Mouse (Mus musculus) neural tube, embryonic 15.5 days (tissue): Measurements from ENCODE around the gene Slc16a13. TPM values are rescaled to one million over a fixed set of nuclear protein-coding genes. Genes with fewer than 3 reads are reported as not detected.

Source experiments
- microRNA counts: library from miRNA; unstranded; fragments of <30 nt; microRNA quantifications from one replicate; lab custom pipeline; 2016
- microRNA-seq: library from miRNA; unstranded; fragments of <30 nt; microRNA quantifications from one replicate; pipeline ENCODE4, GENCODE M21; 2017
- polyA plus RNA-seq: library from polyadenylated mRNA; unstranded; fragments of >200 nt; fragmentation: Nextera tagmentation; extraction: Ambion mirVana; gene quantifications from 2 replicates; pipeline ENCODE4 v1.2.1, GENCODE M21; 2015

Slc16a13 gene
- polyA plus RNA-seq, 1 experiment from 2014 or later, result 12.4 TPM

MicroRNA genes within 50 kb of the gene (microRNA counts, 519-probe panel; counts per million panel counts)
- 529 counts per million, percentile 1 among the panel's probes with 10 or more counts for microRNA mmu-miR-195 (lab: Ali Mortazavi, UCI)
- 1,748 counts per million, percentile 29 among the panel's probes with 10 or more counts for microRNA mmu-miR-497 (lab: Ali Mortazavi, UCI)

Small RNA genes within 50 kb of the gene (microRNA-seq; reads per million reads assigned to microRNA genes)
- gene Mir195a (209 reads per million, percentile 63 among the genes with 10 or more reads in this experiment), gene Mir497 (not detected), gene Mir497b (not detected)

Other genes starting within 250 kb of the Slc16a13 start
- 23.6 and 27.2 TPM in 2 replicates for gene Ctdnep1, start 239.9 kb downstream of the Slc16a13 start, polyA plus RNA-seq
- gene Elp5, start 238.5 kb downstream of the Slc16a13 start, polyA plus RNA-seq, result 159 and 167 TPM in 2 replicates
- 549 and 565 TPM in 2 replicates for gene Gabarap, start 229.9 kb downstream of the Slc16a13 start, polyA plus RNA-seq
- 53.5 and 57.8 TPM in 2 replicates for gene Phf23, start 225.3 kb downstream of the Slc16a13 start, polyA plus RNA-seq
- gene Dvl2, start 220.5 kb downstream of the Slc16a13 start, polyA plus RNA-seq, result 22.6 and 25.1 TPM in 2 replicates
- gene Acadvl, start 205.7 kb downstream of the Slc16a13 start, polyA plus RNA-seq, result 61.7 and 65.7 TPM in 2 replicates
- gene Dlg4, start 204.1 kb downstream of the Slc16a13 start, polyA plus RNA-seq, result 20.1 and 24.7 TPM in 2 replicates
- gene Asgr1, start 167.0 kb downstream of the Slc16a13 start, polyA plus RNA-seq, result 1.7 and 2.1 TPM in 2 replicates
- gene Asgr2, start 128.4 kb downstream of the Slc16a13 start, polyA plus RNA-seq, result 0.18 TPM in 1 of 2 replicates, not detected in the other
- gene Mgl2, start 90.7 kb downstream of the Slc16a13 start, polyA plus RNA-seq, result 0.38 and 0.55 TPM in 2 replicates
- gene Clec10a, start 64.9 kb downstream of the Slc16a13 start, polyA plus RNA-seq, result 0.37 and 1.1 TPM in 2 replicates
- gene Slc16a11, start 8.3 kb downstream of the Slc16a13 start, polyA plus RNA-seq, result 6.3 and 7.3 TPM in 2 replicates
- 5.2 and 6.6 TPM in 2 replicates for gene Bcl6b, start 8.7 kb upstream of the Slc16a13 start, polyA plus RNA-seq
- 153 and 167 TPM in 2 replicates for gene 0610010K14Rik, start 16.9 kb upstream of the Slc16a13 start, polyA plus RNA-seq
- gene Gm21988, start 18.8 kb upstream of the Slc16a13 start, polyA plus RNA-seq, result 13.1 and 16.0 TPM in 2 replicates
- gene Rnasek, start 18.8 kb upstream of the Slc16a13 start, polyA plus RNA-seq, result 384 and 458 TPM in 2 replicates
- 2.1 and 2.7 TPM in 2 replicates for gene Alox12, start 34.3 kb upstream of the Slc16a13 start, polyA plus RNA-seq
- 5.9 TPM in 1 of 2 replicates, not detected in the other for gene Alox12e, start 101.6 kb upstream of the Slc16a13 start, polyA plus RNA-seq
- 1.2 TPM in 1 of 2 replicates, not detected in the other for gene Alox15, start 131.0 kb upstream of the Slc16a13 start, polyA plus RNA-seq
- gene Pelp1, start 189.0 kb upstream of the Slc16a13 start, polyA plus RNA-seq, result 29.7 and 33.0 TPM in 2 replicates
- 53.6 and 59.7 TPM in 2 replicates for gene Arrb2, start 211.6 kb upstream of the Slc16a13 start, polyA plus RNA-seq
- gene Med11, start 230.9 kb upstream of the Slc16a13 start, polyA plus RNA-seq, result 44.4 and 45.0 TPM in 2 replicates
- gene Zmynd15, start 238.4 kb upstream of the Slc16a13 start, polyA plus RNA-seq, result 0.60 and 1.0 TPM in 2 replicates
- gene Cxcl16, start 238.9 kb upstream of the Slc16a13 start, polyA plus RNA-seq, result 7.4 and 8.5 TPM in 2 replicates